Mouse (Mus musculus) liver, embryonic 14.5 days (tissue): Measurements from ENCODE around the gene Acvr2b.

ENCODE experiments used
- CTCF ChIP-seq: IDR thresholded peaks from 2 replicates; pipeline ENCODE4 v1.5.1; 2016; ENCODE audit warnings: antibody characterized with exemption, low read depth, control low read depth
- EP300 ChIP-seq: IDR thresholded peaks from 2 replicates; pipeline ENCODE4 v1.6.1; 2016; ENCODE audit warnings: antibody characterized with exemption, low read depth

- TF ChIP-seq CTCF (no peak), EP300 (no peak)
Measured at GRCm38 (mm10) chr9:119479297-119479696, 77.4 kb downstream of the Acvr2b start.
